Mouse (Mus musculus): Measurements from ENCODE around the gene Pkp1.

DNA sequence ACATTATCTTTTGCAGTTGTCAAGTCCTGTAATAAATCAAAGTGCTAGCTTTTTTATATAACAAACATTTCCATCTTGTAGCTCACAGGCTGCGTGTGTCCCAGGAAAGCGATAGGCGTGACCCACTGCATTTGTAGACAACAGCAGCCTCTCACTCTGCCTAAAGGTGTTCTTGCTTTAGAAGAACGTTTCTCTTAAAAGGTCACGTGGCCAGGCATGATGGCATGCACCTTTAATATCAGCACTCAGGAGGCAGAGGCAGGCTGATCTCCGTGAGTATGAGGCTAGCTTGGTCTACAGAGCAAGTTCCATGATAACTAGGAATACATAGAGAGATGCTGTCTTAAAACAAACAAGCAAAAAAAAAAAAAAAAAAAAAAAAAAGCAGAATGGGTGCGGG, 60.5 kb downstream of the Pkp1 start:
- no peak for TF ChIP-seq POLR2A (IDR thresholded peaks at IDR 0.05; ENCODE audit: borderline replicate concordance, control insufficient read depth, low read depth, low read length)
- TF ChIP-seq CTCF (IDR thresholded peaks at IDR 0.05; ENCODE audit: control insufficient read depth, insufficient read depth, low read length): no peak
